Mouse (Mus musculus): Measurements from ENCODE around the gene Snrpg.

Snrpg gene

DNA sequence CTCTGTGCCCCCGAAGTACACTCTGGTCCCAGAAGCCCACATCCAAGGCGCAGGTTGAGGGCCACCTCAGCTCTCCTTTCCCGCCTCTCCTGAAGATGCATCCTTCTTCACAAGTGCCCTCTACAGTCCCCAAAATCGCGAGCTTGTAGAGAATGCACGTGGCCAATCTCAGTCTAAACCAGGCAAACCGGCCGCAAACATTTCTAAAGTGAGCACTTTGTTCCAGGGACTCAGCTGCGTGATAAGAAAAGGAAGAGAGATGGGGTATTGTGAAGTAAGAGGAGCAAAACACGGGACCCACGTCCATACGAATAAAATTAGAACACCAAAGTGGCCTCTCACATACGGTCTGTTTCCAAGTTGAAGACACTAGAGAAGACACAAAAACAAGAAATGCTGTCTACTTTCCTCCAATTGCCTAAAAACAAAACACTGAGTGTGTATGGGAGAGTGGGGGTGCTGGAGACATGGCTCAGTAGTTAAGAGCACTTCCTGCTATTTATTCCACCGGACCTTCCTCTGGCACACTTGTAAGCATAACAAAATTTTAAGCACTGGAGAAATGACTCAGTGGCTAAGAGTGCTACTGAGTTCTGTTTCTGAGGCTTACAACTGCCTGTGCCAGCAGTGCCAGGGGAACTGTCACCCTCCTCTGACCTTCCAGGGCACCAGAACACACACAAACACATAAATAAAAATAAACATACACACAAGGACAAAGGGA, 26.3 kb downstream of the Snrpg start:
- in situ Hi-C loops (cut with MboI) = no loop called here

DNA sequence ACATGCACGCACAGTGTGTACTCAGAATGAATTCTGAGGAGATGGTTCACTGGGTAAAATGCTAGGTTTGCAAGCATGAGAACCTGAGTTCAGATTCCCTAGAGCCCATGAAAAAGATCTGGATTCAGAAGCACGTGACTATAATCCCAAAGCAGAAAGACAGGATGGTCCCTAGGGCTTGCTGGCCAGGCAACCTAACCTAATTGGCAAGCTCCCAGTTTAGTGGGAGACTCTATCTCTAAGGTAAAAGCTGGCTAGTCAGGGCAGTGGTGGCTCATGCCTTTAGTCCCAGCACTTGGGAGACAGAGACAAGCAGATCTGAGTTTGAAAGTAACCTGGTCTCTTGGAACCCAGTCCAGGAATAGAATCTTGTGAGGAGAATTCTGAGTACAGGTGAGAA, 27.9 kb downstream of the Snrpg start:
- in situ Hi-C loops (cut with MboI) = no loop called here

DNA sequence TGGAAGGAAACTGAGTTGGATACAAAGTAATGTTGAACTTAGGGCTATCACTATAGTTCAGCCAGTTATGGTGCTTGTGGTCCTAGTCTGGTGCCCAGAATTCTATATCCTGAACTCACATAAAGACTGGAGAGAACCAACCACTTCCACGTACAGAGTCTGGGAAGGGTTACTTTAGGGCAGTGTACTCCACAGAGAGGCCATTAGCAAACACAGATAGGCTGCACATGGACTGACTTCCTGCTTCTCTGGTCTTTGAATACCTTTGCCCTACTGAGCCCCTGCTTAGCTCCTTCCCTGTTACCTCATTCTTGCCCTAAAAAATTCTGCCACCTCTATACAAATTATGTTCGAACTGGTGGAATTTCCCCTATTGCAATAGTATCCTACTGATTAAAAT, 28.9 kb downstream of the Snrpg start:
- in situ Hi-C loops (cut with MboI) = no loop called here

DNA sequence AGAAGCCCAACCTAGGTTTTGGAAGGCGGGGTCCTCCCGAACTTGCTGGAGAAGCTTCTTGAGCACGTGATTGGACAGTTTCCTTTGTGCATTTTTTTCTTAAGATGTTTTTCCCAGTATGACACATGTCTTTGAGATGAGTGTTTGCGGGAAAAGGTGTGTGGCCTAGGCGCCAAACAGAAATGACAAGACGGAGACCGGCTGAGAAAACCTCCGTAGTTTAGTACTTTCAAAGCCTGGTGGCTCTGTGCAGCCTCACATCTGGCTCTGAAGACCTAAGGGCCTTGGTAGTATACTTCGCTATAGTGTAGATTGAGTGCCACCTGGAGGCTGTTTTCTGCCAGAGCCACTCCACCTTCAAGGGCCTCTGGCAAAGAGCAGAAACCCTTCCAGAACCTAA, 29.9 kb downstream of the Snrpg start:
- in situ Hi-C loops (cut with MboI) = no loop called here

DNA sequence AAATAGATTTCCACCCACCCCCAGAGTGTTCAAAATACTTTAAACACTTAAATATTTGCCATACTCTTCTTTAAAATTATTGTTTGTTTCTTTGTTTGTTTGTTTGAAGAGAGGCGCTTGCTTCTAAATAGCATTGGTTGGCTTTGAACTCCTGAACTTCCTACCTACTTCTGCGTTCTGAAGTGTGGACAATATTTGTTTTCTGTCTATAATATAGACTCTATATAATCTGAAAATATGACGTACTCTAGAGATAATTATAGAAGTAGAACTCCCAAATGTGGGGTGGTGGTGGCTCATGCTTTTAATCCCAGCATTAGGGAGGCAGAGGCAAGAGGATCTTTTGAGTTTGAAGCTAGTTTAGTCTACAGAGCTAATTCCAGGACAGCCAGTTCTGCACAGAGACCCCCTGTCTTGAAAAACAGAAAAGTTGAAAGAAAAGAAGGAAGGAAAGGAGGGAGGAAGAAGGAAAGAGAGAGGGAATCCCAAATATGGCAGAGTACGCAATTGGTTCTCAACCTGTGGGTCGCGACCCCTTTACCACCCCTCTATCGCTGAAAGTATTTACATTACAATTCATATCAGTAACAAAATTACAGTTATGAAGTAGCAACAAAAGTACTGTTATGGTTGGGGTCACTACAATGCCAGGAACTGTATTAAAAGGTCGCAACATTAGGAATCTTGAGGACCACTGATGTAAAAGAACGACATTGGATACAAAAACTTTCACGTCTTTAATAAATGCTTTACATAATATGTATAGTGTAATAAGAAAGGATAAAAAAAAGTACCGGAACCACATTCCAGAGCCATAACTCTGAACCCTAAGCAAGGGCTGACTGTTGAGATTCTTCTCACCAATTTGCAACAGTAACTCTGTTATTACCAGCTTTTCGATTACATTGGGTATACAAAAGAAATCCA, 31.8 kb downstream of the Snrpg start:
- in situ Hi-C loops (cut with MboI) = no loop called here

DNA sequence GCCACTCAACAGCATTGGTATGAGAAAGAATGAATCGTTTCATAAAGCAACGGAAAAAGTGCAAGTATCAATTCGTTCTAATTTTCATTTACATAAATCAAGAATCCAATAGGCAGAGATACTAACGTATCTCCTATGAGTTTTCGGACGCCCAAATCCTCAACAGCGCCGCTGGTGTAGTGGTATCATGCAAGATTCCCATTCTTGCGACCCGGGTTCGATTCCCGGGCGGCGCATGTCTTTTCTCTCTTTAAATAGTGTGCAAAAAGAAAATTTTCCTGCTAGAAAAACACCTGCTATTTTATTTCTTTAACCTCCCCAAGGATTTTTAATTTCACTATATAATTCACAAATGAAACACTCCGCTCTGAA, 32.6 kb downstream of the Snrpg start:
- in situ Hi-C loops (cut with MboI) = no loop called here

DNA sequence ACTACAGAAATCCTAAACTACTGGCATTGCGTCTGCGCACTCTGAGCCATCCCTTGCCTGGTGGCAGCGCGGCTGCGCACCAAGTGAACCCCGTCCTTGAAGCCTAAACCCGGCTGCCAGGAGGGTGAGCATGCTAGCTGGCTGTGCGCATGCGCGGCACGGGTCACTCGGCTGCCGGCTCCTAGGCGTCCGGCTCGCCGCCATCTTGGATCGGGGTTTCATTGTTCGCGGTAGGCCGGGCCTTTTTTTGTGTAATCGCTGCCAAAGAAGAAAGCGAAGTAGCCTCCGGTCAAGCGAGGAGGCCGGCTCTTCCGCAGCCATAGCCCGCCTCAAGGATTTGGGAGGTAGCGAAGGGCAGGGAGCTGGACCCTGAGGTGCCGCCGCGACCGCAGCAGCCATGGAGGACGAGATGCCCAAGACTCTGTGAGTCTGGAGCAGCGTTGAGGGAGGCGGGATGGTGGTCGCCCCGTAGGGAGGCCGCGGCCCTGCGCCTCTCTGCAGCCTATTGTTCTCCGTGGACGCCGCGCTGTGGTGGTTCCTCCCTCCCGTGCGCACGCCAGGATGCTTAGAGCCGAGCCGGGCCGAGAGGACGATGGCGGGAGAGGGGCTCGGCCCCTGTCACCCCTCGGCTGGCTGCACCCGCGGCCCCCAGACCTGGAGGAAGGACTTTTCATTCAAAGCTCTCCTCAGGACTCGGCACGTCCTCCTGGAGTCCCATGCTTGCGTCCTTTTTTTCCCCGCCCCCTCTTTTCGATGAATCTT, 33.2 kb downstream of the Snrpg start, which contains the start of gene Tia1:
Gene Tia1, plus strand, starts transcription at position 120 of the 762 bp plus-strand sequence.
- in situ Hi-C loops (cut with MboI) = no loop called here

DNA sequence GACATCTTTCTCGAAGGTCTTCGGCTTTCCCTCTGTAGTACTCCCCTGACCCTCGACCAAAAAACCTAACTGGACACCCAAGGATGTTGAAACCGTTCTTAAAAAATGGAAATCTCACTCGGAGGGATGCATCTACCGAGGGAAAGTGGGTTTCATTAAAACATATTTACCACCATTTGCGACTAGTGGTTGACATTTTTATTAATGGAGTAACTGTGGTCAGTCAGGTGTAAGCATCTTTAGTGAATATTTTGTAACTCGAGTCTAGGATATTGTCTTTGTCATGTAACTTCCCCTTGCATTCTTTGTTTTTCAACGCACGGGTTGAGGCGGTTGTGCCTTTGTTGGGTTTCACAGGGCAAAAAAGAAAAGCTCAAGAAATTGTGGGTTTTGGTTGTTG, 33.9 kb downstream of the Snrpg start:
- in situ Hi-C loops (cut with MboI) = no loop called here

DNA sequence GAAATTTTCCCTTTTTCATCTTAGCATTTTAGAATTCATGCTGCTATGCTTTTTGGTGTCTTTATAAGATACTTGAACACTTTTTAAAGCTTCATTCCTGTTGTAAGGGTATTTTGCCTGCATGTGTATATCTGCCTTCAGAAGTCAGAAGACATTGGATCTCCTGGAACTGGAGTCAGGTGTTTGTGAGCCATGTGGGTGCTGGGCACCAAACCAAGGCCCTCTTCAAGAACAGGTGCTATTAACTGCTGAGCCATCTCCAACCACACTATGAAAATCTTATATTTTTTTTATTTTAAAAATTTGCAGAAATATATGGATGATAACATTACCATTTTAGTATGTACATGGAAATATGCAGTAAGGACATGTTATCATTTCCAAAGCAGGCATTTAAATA, 35.2 kb downstream of the Snrpg start:
- in situ Hi-C loops (cut with MboI) = no loop called here

DNA sequence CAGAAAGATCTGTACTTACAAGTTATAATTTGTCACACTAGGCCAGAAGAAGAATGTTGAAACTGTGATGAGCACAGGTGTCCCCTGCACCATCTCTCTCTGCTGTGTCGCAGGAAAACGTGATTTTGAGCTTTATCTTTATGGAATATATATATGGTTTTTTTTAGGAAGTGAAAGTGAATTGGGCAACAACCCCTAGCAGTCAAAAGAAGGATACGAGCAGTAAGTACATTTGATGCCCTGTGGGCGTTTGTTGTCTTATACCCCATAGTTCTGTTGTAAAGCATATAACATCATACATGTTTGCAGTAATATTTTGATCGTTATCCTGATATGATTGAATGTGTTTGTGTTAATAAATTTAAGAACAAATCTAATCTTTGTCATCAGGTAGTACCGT, 47.6 kb downstream of the Snrpg start:
- in situ Hi-C loops (cut with MboI) = no loop called here

DNA sequence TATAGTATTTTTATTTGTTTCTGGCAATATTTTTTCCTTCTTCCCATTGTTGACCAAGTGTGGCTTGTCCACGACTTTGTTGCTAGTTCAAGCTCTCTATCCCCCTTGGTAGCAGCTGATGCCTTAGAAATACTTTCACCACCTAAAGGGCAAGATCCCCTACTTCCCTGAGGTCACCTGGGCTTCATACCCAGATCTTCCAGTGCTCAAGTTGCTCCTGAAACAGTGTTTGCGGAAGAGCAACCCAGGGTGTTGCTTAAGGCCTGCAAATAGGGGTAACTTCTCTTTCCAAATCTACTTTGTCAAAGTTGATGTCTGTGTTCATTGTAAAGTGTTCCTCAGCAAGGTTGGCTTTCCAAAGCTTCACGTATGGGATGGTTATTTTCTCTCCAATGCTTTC, 48.1 kb downstream of the Snrpg start:
- in situ Hi-C loops (cut with MboI) = no loop called here

DNA sequence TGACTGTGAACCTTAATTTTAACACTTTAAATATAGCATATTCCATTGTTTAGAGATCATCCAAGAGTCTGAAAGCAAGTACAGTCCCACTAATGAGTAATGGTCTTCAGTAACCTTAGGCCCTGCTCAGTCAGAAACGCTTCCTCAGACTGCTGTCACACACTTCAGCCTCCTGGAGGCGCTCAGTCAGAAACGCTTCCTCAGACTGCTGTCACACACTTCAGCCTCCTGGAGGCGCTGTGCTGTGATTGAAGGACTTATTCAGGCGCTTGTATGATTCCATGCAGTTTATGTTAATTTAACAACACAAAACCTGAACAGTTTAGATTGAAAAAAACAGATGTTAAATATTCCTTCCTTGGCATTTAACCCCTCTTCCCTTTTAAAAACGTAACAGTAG, 49.4 kb downstream of the Snrpg start:
- in situ Hi-C loops (cut with MboI) = no loop called here

DNA sequence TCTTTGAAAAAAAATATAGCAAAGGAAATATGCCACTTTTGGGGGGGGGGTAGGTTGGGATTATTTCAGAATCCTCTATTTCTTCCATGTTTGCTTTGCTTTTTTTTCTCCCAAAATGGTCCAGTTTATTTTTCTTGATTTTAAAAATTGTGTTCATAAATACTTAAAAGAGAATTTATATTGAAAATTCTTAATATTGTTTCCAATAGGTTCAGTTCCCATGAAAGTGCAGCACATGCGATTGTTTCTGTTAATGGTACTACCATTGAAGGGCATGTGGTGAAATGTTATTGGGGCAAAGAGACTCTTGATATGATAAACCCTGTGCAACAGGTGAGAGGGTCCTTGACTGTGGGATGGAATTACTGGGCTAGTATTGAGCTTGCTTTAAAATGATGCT, 55.3 kb downstream of the Snrpg start, which contains the start of gene Gm44790:
Gene Gm44790, plus strand, starts transcription at position 301 of the 400 bp plus-strand sequence.
- in situ Hi-C loops (cut with MboI) = loop anchor here (25.0 kb wide), 1 partner anchor 261 kb away; the partner anchor contains the start of gene Snrnp27
